ENCODE assay signal across 16 mouse cellular contexts in genomic region chr5:119310178-119310930, GRCm38 (mm10).
DNase-seq lines count a peak whose midpoint lies in the region; ATAC-seq and TF ChIP-seq lines count a peak whose summit lies in the region.
"Had no signal": no experiment of that assay in that cellular context is flagged by ENCODE, and none has a peak within 500 bp of the region (broad histone marks: within the 10 kb centered on the region; RNA-seq: fewer than 3 reads in every experiment).

No protein-coding gene starts in this region.

- no peaks in the 10 kb centered on the region for H3K4me1 ChIP-seq in forebrain, postnatal 0 days (ENCODE audit: insufficient read depth)
- 0 out of 2 replicates have a peak, but pooled peaks cover 4% of the 10 kb centered on the region for H3K4me1 ChIP-seq in forebrain, embryonic 12.5 days
- no peaks in the 10 kb centered on the region; the same call in 1 of the 2 replicates for H3K4me1 ChIP-seq in lung, embryonic 16.5 days (replicated peaks; ENCODE audit: control insufficient read depth, insufficient read depth, low read length)
- H3K4me1 ChIP-seq in limb, embryonic 11.5 days (ENCODE audit: control insufficient read depth, insufficient read depth, low read length) = peaks cover 4% of the 10 kb centered on the region; the same call in 1 of the 2 replicates

- H3K9ac ChIP-seq in forebrain, postnatal 0 days = no peak overlapping the region
- no peak overlapping the region for H3K9ac ChIP-seq in forebrain, embryonic 12.5 days
- no peak overlapping the region for H3K9ac ChIP-seq in lung, embryonic 16.5 days (ENCODE audit: low read length)
- no peak overlapping the region for H3K9ac ChIP-seq in limb, embryonic 11.5 days (ENCODE audit: low read length)
- H3K9ac ChIP-seq: lung, embryonic 15.5 days had no signal

- peak; percentile 63 for ATAC-seq in forebrain, postnatal 0 days
- no peak for ATAC-seq in forebrain, embryonic 12.5 days (ENCODE audit: low FRiP score)
- 0 out of 2 replicates have a peak, but pooled peaks have one; percentile 10 for ATAC-seq in lung, embryonic 16.5 days (ENCODE audit: low read depth)
- ATAC-seq in limb, embryonic 11.5 days (ENCODE audit: insufficient number of reproducible peaks, low FRiP score, low TSS enrichment, low read depth) = no peak
- ATAC-seq: hindbrain, postnatal 0 days had no signal

- H3K36me3 ChIP-seq in forebrain, postnatal 0 days (ENCODE audit: insufficient read depth) = no peaks in the 10 kb centered on the region
- H3K36me3 ChIP-seq in forebrain, embryonic 12.5 days (replicated peaks) = no peaks in the 10 kb centered on the region
- H3K36me3 ChIP-seq in lung, embryonic 16.5 days (ENCODE audit: control insufficient read depth, insufficient read depth, low read length) = no peaks in the 10 kb centered on the region
- H3K36me3 ChIP-seq in limb, embryonic 11.5 days (ENCODE audit: control insufficient read depth, insufficient read depth, low read length) = no peaks in the 10 kb centered on the region
- H3K36me3 ChIP-seq: G1E; lung, embryonic 15.5 days; midbrain, embryonic 10.5 days had no signal

- no peak overlapping the region for H3K4me2 ChIP-seq in forebrain, postnatal 0 days (ENCODE audit: low read depth)
- H3K4me2 ChIP-seq in forebrain, embryonic 12.5 days = no peak overlapping the region
- no peak overlapping the region for H3K4me2 ChIP-seq in lung, embryonic 16.5 days (ENCODE audit: low read depth, low read length)
- H3K4me2 ChIP-seq in limb, embryonic 11.5 days (ENCODE audit: low read depth, severe bottlenecking) = no peak overlapping the region
- H3K4me2 ChIP-seq: lung, embryonic 15.5 days had no signal

- DNase-seq in forebrain, postnatal 0 days = no peak
- no peak for DNase-seq in lung, postnatal 25 days (ENCODE audit: low spot score)
- peak; percentile 46 for DNase-seq in embryo, embryonic 10.5 days (ENCODE audit: low spot score)
- peak; percentile 44 for DNase-seq in limb, embryonic 11.5 days (ENCODE audit: low spot score)
- no peak for DNase-seq in gastrocnemius, postnatal 36 days
- DNase-seq in urinary bladder, postnatal 25 days (ENCODE audit: low spot score) = no peak
- DNase-seq: cerebellum, postnatal 14 days; liver; spleen, adult 18-20 months; thymus, adult 18-20 months had no signal

- H3K27ac ChIP-seq in forebrain, postnatal 0 days (ENCODE audit: low read depth, low read length) = no peak overlapping the region
- H3K27ac ChIP-seq in forebrain, embryonic 12.5 days = no peak overlapping the region
- H3K27ac ChIP-seq in lung, embryonic 16.5 days (ENCODE audit: low read length) = no peak overlapping the region
- H3K27ac ChIP-seq in limb, embryonic 11.5 days (replicated peaks; ENCODE audit: low read depth, low read length) = no peak overlapping the region
- H3K27ac ChIP-seq: hindbrain, postnatal 0 days; lung, embryonic 15.5 days; midbrain, embryonic 10.5 days had no signal

- H3K27me3 ChIP-seq in forebrain, postnatal 0 days (ENCODE audit: insufficient read depth, low read length) = no peaks in the 10 kb centered on the region
- H3K27me3 ChIP-seq in forebrain, embryonic 12.5 days = peaks cover 10% of the 10 kb centered on the region; the same call in 1 of the 2 replicates
- H3K27me3 ChIP-seq in lung, embryonic 16.5 days (ENCODE audit: control insufficient read depth, insufficient read depth, low read depth, low read length) = no peaks in the 10 kb centered on the region
- no peaks in the 10 kb centered on the region for H3K27me3 ChIP-seq in limb, embryonic 11.5 days (ENCODE audit: control insufficient read depth, insufficient read depth, low read length)
- H3K27me3 ChIP-seq: lung, embryonic 15.5 days had no signal

- no peak for TF ChIP-seq CTCF in forebrain, postnatal 0 days (IDR thresholded peaks at IDR 0.05; ENCODE audit: low read depth)

- intact Hi-C loops in gastrocnemius, postnatal 36 days (cut with DNase I) = loop anchor here (5.0 kb wide), 1 partner anchor 63 kb away; no protein-coding TSS in a partner anchor

- H3K9me3 ChIP-seq in forebrain, postnatal 0 days (ENCODE audit: low read length) = no peaks in the 10 kb centered on the region
- H3K9me3 ChIP-seq in forebrain, embryonic 12.5 days = no peaks in the 10 kb centered on the region
- H3K9me3 ChIP-seq in lung, embryonic 16.5 days (ENCODE audit: control insufficient read depth, low read length) = no peaks in the 10 kb centered on the region
- no peaks in the 10 kb centered on the region for H3K9me3 ChIP-seq in limb, embryonic 11.5 days (ENCODE audit: control insufficient read depth, low read length)
- H3K9me3 ChIP-seq: lung, embryonic 15.5 days; midbrain, embryonic 10.5 days had no signal

- WGBS in forebrain, postnatal 0 days = 63% methylated on average over 11 of the region's 11 CpGs
- WGBS in forebrain, embryonic 12.5 days = 72% methylated on average over 11 of the region's 11 CpGs
- WGBS in lung, embryonic 16.5 days = 45% methylated on average over 11 of the region's 11 CpGs
- WGBS in limb, embryonic 11.5 days = 53% methylated on average over 11 of the region's 11 CpGs

- H3K4me3 ChIP-seq in forebrain, postnatal 0 days (ENCODE audit: low read depth, low read length) = no peak overlapping the region
- no peak overlapping the region for H3K4me3 ChIP-seq in forebrain, embryonic 12.5 days (replicated peaks)
- no peak overlapping the region for H3K4me3 ChIP-seq in lung, embryonic 16.5 days (ENCODE audit: low read length)
- H3K4me3 ChIP-seq in limb, embryonic 11.5 days (ENCODE audit: low read depth, low read length) = no peak overlapping the region
- H3K4me3 ChIP-seq: lung, embryonic 15.5 days; midbrain, embryonic 10.5 days had no signal

Comparison
In these comparisons a context has a peak if more than half of its experiments do, and no peak if none do; other contexts are left out.
1. ATAC-seq: peak in forebrain, postnatal 0 days (single experiment) and lung, embryonic 16.5 days (single experiment); none in forebrain, embryonic 12.5 days (single experiment) and limb, embryonic 11.5 days (single experiment).
2. DNase-seq: peak in embryo, embryonic 10.5 days (single experiment) and limb, embryonic 11.5 days (single experiment); none in forebrain, postnatal 0 days (single experiment), lung, postnatal 25 days (single experiment), gastrocnemius, postnatal 36 days (0 of 2) and urinary bladder, postnatal 25 days (single experiment).